Mouse (Mus musculus): ENCODE measurements at regions not wholly inside any gene's neighbourhood (a gene's known extent, or its start where the extent isn't known, plus 50 kb on each side); places are given as distances from the start of the nearest gene placed in this dataset.

DNA sequence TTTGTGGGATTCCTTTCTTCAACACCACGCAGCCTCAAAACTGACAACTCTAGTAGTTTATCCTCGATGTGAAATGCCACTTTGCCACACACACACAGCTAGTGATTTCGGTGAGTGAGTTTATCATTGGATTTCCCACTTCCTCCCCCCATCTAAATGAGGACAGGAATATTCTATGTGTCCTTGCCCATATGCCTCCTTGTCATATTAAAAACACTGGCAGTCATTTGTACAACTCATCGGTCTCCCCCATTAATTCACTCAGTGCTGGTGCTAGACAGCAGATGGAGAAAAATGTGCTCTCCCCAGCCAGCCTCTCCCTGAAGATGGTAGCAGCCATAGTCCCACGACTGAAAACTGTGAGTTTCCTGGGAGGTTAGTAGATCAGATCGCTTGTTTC lies 496.0 kb upstream of the Sox11 start:
- 84% methylated on average over 6 of the region's 6 CpGs for WGBS
- TF ChIP-seq CTCF (IDR thresholded peaks at IDR 0.05), result no peak
- DNase-seq (ENCODE audit: low spot score) (no peak), ATAC-seq (ENCODE audit: low FRiP score) (no peak)
- Histone ChIP-seq H3K4me3 (ENCODE audit: low read depth, low read length) (no peak overlapping the region), H3K4me2 (ENCODE audit: low read depth, low read length, poor library complexity, severe bottlenecking) (no peak overlapping the region), H3K9me3 (ENCODE audit: low read length) (no peaks in the 10 kb centered on the region), H3K27ac (ENCODE audit: low read depth, low read length) (no peak overlapping the region), H3K4me1 (ENCODE audit: insufficient read depth, low read length) (no peaks in the 10 kb centered on the region), H3K36me3 (ENCODE audit: insufficient read depth, low read length) (no peaks in the 10 kb centered on the region), H3K27me3 (ENCODE audit: insufficient read depth, low read length) (no peaks in the 10 kb centered on the region), H3K9ac (replicated peaks; ENCODE audit: low read length, poor library complexity, severe bottlenecking) (no peak overlapping the region)

DNA sequence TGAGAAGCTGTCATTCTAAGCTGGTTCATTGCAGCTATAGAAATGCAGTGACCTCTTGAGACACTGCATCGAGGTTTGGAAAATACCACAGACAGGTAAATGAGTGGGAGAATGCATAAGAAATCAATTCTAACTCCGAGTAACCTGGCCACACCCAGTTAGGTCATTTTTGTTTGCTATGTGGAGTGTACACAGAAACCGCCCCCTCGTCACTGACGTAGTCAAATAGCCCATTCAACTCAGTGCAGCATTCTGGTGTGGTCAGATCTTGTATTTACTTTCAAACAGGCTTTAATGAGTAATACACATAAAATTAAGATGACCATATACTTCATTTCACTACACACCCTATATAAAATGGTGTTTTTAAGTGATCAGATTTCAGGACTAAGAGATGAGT lies 483.8 kb upstream of the Sox11 start:
- Histone ChIP-seq H3K27ac (ENCODE audit: low read depth, low read length) (no peak overlapping the region), H3K4me1 (ENCODE audit: insufficient read depth, low read length) (no peaks in the 10 kb centered on the region), H3K27me3 (ENCODE audit: insufficient read depth, low read length) (no peaks in the 10 kb centered on the region), H3K4me2 (ENCODE audit: low read depth, low read length, poor library complexity, severe bottlenecking) (no peak overlapping the region), H3K4me3 (ENCODE audit: low read depth, low read length) (no peak overlapping the region), H3K36me3 (ENCODE audit: insufficient read depth, low read length) (no peaks in the 10 kb centered on the region), H3K9me3 (ENCODE audit: low read length) (no peaks in the 10 kb centered on the region), H3K9ac (replicated peaks; ENCODE audit: low read length, poor library complexity, severe bottlenecking) (no peak overlapping the region)
- 85% methylated on average over 5 of the region's 5 CpGs for WGBS
- DNase-seq (ENCODE audit: low spot score) (no peak), ATAC-seq (ENCODE audit: low FRiP score) (no peak)
- no peak for TF ChIP-seq CTCF (IDR thresholded peaks at IDR 0.05)

DNA sequence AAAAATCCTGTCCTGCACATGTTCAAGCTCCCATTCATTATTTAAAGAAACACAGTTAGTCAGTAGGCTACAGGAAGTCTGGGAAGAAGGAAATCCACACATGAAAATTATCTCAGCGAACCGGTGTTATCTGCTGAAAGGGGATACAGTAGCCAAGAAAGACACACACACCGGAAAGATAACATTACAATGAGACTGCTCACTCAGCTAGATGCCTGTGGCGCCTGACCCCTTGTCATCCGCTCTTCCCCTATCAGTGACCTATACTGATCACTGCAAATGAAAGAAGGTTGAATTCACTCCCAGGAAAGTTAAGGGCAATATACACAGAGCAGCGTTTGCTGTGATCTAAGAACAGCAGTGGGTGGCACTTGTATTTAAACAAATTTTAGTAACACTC lies 481.0 kb upstream of the Sox11 start:
- Histone ChIP-seq H3K9me3 (ENCODE audit: low read length) (no peaks in the 10 kb centered on the region), H3K4me3 (ENCODE audit: low read depth, low read length) (no peak overlapping the region), H3K4me1 (ENCODE audit: insufficient read depth, low read length) (no peaks in the 10 kb centered on the region), H3K36me3 (ENCODE audit: insufficient read depth, low read length) (no peaks in the 10 kb centered on the region), H3K27me3 (ENCODE audit: insufficient read depth, low read length) (no peaks in the 10 kb centered on the region), H3K9ac (replicated peaks; ENCODE audit: low read length, poor library complexity, severe bottlenecking) (no peak overlapping the region), H3K4me2 (ENCODE audit: low read depth, low read length, poor library complexity, severe bottlenecking) (no peak overlapping the region), H3K27ac (ENCODE audit: low read depth, low read length) (no peak overlapping the region)
- WGBS, result 84% methylated on average over 6 of the region's 6 CpGs
- no peak for ATAC-seq (ENCODE audit: low FRiP score)
- no peak for TF ChIP-seq CTCF (IDR thresholded peaks at IDR 0.05)
- no peak for DNase-seq (ENCODE audit: low spot score)

DNA sequence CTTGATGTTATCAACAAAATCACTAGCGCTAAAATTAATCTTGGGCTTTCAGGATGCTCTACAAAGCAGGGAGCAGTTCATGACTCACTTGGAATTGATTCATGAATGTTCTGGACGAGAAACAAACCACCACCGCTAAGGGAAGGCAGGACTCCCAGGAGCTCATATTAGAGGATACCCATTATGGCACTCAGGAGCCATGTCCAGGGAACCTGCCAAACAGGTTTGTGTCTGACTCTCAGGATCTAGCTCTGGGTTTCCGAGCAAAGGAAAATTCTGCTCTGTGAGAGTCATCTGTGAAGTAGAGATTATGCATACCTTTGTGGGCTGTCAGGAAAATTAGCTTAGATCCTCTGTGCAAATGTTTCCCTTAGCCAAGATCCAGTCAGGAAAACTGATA lies 454.3 kb upstream of the Sox11 start:
- 87% methylated on average over 4 of the region's 4 CpGs for WGBS
- H3K9me3 ChIP-seq (ENCODE audit: low read length), result no peaks in the 10 kb centered on the region
- H3K4me1 ChIP-seq (ENCODE audit: insufficient read depth, low read length), result no peaks in the 10 kb centered on the region
- no peak for DNase-seq (ENCODE audit: low spot score)
- no peak for ATAC-seq (ENCODE audit: low FRiP score)
- H3K27ac ChIP-seq (ENCODE audit: low read depth, low read length), result no peak overlapping the region
- H3K36me3 ChIP-seq (ENCODE audit: insufficient read depth, low read length), result no peaks in the 10 kb centered on the region
- TF ChIP-seq CTCF (IDR thresholded peaks at IDR 0.05), result no peak
- no peak overlapping the region for H3K4me2 ChIP-seq (ENCODE audit: low read depth, low read length, poor library complexity, severe bottlenecking)
- H3K9ac ChIP-seq (replicated peaks; ENCODE audit: low read length, poor library complexity, severe bottlenecking), result no peak overlapping the region
- H3K27me3 ChIP-seq (ENCODE audit: insufficient read depth, low read length), result no peaks in the 10 kb centered on the region
- no peak overlapping the region for H3K4me3 ChIP-seq (ENCODE audit: low read depth, low read length)

DNA sequence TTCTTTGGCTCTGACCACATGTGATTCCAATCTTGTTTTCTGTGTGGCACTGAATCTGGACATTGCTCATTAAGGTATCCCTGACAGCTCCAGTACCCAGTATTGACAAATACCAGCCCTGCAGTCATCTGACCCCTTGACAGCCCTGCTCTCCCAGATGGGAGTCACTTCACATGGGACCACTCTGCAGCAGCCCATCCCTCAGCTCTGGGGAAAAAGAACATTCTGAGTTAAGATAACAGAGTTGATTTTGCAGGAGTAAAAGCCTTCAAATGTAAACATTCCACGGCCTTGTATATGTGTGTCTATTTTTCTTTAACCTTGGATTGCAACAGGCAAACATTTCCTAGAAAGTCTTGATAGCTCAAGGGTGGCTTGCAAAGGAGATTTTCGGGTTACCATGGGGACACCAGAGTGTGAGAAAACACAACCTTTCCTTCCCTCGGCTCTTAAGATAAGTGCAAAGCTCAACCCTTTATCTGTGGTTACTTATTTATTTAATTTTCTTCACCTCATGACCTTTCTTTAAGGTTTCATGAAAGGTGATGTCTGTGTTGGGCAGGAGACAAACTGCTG lies 444.4 kb upstream of the Sox11 start:
- TF ChIP-seq CTCF (IDR thresholded peaks at IDR 0.05), result no peak
- Histone ChIP-seq H3K4me1 (ENCODE audit: insufficient read depth, low read length) (no peaks in the 10 kb centered on the region), H3K4me2 (ENCODE audit: low read depth, low read length, poor library complexity, severe bottlenecking) (no peak overlapping the region), H3K9ac (replicated peaks; ENCODE audit: low read length, poor library complexity, severe bottlenecking) (no peak overlapping the region), H3K36me3 (ENCODE audit: insufficient read depth, low read length) (no peaks in the 10 kb centered on the region), H3K27me3 (ENCODE audit: insufficient read depth, low read length) (no peaks in the 10 kb centered on the region), H3K4me3 (ENCODE audit: low read depth, low read length) (no peak overlapping the region), H3K9me3 (ENCODE audit: low read length) (no peaks in the 10 kb centered on the region), H3K27ac (ENCODE audit: low read depth, low read length) (no peak overlapping the region)
- ATAC-seq (ENCODE audit: low FRiP score), result no peak
- DNase-seq (ENCODE audit: low spot score), result no peak
- WGBS, result 54% methylated on average over 3 of the region's 3 CpGs

DNA sequence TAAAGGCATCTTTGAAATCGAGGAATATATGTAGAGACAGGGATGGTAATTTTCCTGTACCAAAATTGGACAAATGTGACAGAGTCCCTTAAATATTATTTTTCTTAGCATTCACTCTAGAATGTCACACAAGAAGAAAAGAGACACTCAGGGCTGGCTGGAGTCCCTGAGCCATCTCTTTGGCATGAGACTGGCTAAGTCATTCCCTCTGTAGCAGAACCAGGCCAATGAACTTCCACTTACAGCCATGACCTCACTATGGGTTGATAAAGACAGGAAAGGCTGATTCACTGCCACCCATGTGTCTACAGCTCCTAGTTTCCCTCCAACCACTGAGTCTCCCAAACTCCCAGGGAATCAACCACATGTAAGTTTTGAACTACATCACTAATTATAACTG lies 438.4 kb upstream of the Sox11 start:
- Histone ChIP-seq H3K4me3 (ENCODE audit: low read depth, low read length) (no peak overlapping the region), H3K4me1 (ENCODE audit: insufficient read depth, low read length) (no peaks in the 10 kb centered on the region), H3K9ac (replicated peaks; ENCODE audit: low read length, poor library complexity, severe bottlenecking) (no peak overlapping the region), H3K9me3 (ENCODE audit: low read length) (no peaks in the 10 kb centered on the region), H3K4me2 (ENCODE audit: low read depth, low read length, poor library complexity, severe bottlenecking) (no peak overlapping the region), H3K27me3 (ENCODE audit: insufficient read depth, low read length) (no peaks in the 10 kb centered on the region), H3K36me3 (ENCODE audit: insufficient read depth, low read length) (no peaks in the 10 kb centered on the region), H3K27ac (ENCODE audit: low read depth, low read length) (no peak overlapping the region)
- WGBS, result 88% methylated on average over 1 of the region's 1 CpGs
- no peak for TF ChIP-seq CTCF (IDR thresholded peaks at IDR 0.05)
- ATAC-seq (ENCODE audit: low FRiP score) (no peak), DNase-seq (ENCODE audit: low spot score) (no peak)

Data from midbrain, postnatal 0 days (tissue).